Mouse (Mus musculus) midbrain, postnatal 0 days (tissue): ENCODE measurements at regions not wholly inside any gene's neighbourhood (a gene's known extent, or its start where the extent isn't known, plus 50 kb on each side); places are given as distances from the start of the nearest gene placed in this dataset.

Source experiments
- ATAC-seq: fragments of 200-750 bp; cut with Nextera tagmentation; 2 replicates; pipeline ENCODE4 v1.8.0; 2017; ENCODE audit warnings: moderate number of reproducible peaks, mild to moderate bottlenecking, moderate TSS enrichment, moderate library complexity; ENCODE audit not compliant: low FRiP score
- DNase-seq: peaks from one replicate; pipeline ENCODE4 v3.0.0-alpha.2; 2015; ENCODE audit warnings: low spot score
- H3K27ac ChIP-seq: fragments of 300-500 bp; sonication (generic); 2 replicates; pipeline ENCODE4 v1.5.1; 2014; ENCODE audit warnings: low read depth, mild to moderate bottlenecking, low read length, mixed read lengths
- H3K27me3 ChIP-seq: fragments of 300-500 bp; sonication (generic); 2 replicates; pipeline ENCODE4 v1.6.1; 2014; ENCODE audit warnings: low read length, control low read depth, mixed read lengths; ENCODE audit not compliant: insufficient read depth
- H3K36me3 ChIP-seq: fragments of 300-500 bp; sonication (generic); 2 replicates; pipeline ENCODE4 v1.6.1; 2014; ENCODE audit warnings: low read length, control low read depth, mixed read lengths; ENCODE audit not compliant: insufficient read depth
- H3K4me1 ChIP-seq: fragments of 300-500 bp; sonication (generic); 2 replicates; pipeline ENCODE4 v1.6.1; 2014; ENCODE audit warnings: mild to moderate bottlenecking, control low read depth, antibody characterized with exemption, low read length, mixed read lengths; ENCODE audit not compliant: insufficient read depth
- H3K4me2 ChIP-seq: fragments of 300-500 bp; sonication (generic); 2 replicates; pipeline ENCODE4 v1.6.1; 2014; ENCODE audit warnings: low read depth, mild to moderate bottlenecking, low read length, mixed read lengths; ENCODE audit not compliant: poor library complexity, severe bottlenecking
- H3K4me3 ChIP-seq: fragments of 300-500 bp; sonication (generic); 2 replicates; pipeline ENCODE4 v1.5.1; 2014; ENCODE audit warnings: low read depth, mild to moderate bottlenecking, low read length, moderate library complexity
- H3K9ac ChIP-seq: fragments of 300-500 bp; sonication (generic); replicated peaks from 2 replicates; pipeline ENCODE4 v1.6.1; 2014; ENCODE audit warnings: mild to moderate bottlenecking, low read length, moderate library complexity, mixed read lengths; ENCODE audit not compliant: poor library complexity, severe bottlenecking
- H3K9me3 ChIP-seq: fragments of 300-500 bp; sonication (generic); 2 replicates; pipeline ENCODE4 v1.6.1; 2016; ENCODE audit warnings: low read length, control low read depth
- CTCF ChIP-seq: IDR thresholded peaks from 2 replicates; pipeline ENCODE4 v1.5.1; 2016; ENCODE audit warnings: antibody characterized with exemption, mild to moderate bottlenecking
- WGBS: fragments of 180-500 bp; shearing (Covaris S2); extraction: QIAGEN DNeasy Blood & Tissue Kit; methylation state at CpG from one replicate; pipeline ENCODE4 v1.1.7; 2014; 5-methylcytosine and 5-hydroxymethylcytosine counted together

GRCm38 (mm10) chr8:7973791-7974190 lies 687.3 kb downstream of the Efnb2 start:
- Histone ChIP-seq H3K9ac (no peak overlapping the region), H3K4me2 (no peak overlapping the region), H3K27me3 (no peaks in the 10 kb centered on the region), H3K9me3 (no peaks in the 10 kb centered on the region), H3K4me3 (no peak overlapping the region), H3K27ac (no peak overlapping the region), H3K4me1 (no peaks in the 10 kb centered on the region), H3K36me3 (no peaks in the 10 kb centered on the region)
- no peak for TF ChIP-seq CTCF
- WGBS, result 96% methylated on average over 4 of the region's 4 CpGs
- no peak for ATAC-seq
- DNase-seq, result no peak

GRCm38 (mm10) chr8:7964276-7964675 lies 696.8 kb downstream of the Efnb2 start:
- WGBS, result 82% methylated on average over 2 of the region's 2 CpGs
- no peak for ATAC-seq
- H3K36me3 ChIP-seq, result no peaks in the 10 kb centered on the region
- no peak overlapping the region for H3K4me2 ChIP-seq
- no peak overlapping the region for H3K9ac ChIP-seq
- no peak for TF ChIP-seq CTCF
- no peak overlapping the region for H3K27ac ChIP-seq
- DNase-seq, result no peak
- H3K9me3 ChIP-seq, result no peaks in the 10 kb centered on the region
- H3K4me1 ChIP-seq, result no peaks in the 10 kb centered on the region
- no peaks in the 10 kb centered on the region for H3K27me3 ChIP-seq
- H3K4me3 ChIP-seq, result no peak overlapping the region

- H3K9ac ChIP-seq, result no peak overlapping the region
- H3K27ac ChIP-seq, result no peak overlapping the region
- H3K4me2 ChIP-seq, result no peak overlapping the region
- H3K4me3 ChIP-seq, result no peak overlapping the region
- H3K4me1 ChIP-seq, result no peaks in the 10 kb centered on the region
- DNase-seq, result no peak
- no peak for TF ChIP-seq CTCF
- no peak for ATAC-seq
- no peaks in the 10 kb centered on the region for H3K27me3 ChIP-seq
- no peaks in the 10 kb centered on the region for H3K9me3 ChIP-seq
- no peaks in the 10 kb centered on the region for H3K36me3 ChIP-seq
These were observed 704.3 kb downstream of the Efnb2 start for GRCm38 (mm10) chr8:7956745-7957144.

- WGBS, result 83% methylated on average over 3 of the region's 3 CpGs
- Histone ChIP-seq H3K4me3 (no peak overlapping the region), H3K27me3 (no peaks in the 10 kb centered on the region), H3K4me1 (no peaks in the 10 kb centered on the region), H3K9ac (no peak overlapping the region), H3K27ac (no peak overlapping the region), H3K4me2 (no peak overlapping the region), H3K36me3 (no peaks in the 10 kb centered on the region), H3K9me3 (no peaks in the 10 kb centered on the region)
- DNase-seq (no peak), ATAC-seq (no peak)
- no peak for TF ChIP-seq CTCF
These were observed 706.2 kb downstream of the Efnb2 start for GRCm38 (mm10) chr8:7954851-7955250.

GRCm38 (mm10) chr8:7945966-7946775 lies 714.9 kb downstream of the Efnb2 start:
- TF ChIP-seq CTCF, result no peak
- 0 out of 2 replicates have a peak, but pooled peaks cover 3% of the 10 kb centered on the region for H3K4me1 ChIP-seq
- WGBS, result 49% methylated on average over 10 of the region's 10 CpGs
- H3K27me3 ChIP-seq, result no peaks in the 10 kb centered on the region
- no peak overlapping the region for H3K4me2 ChIP-seq
- no peaks in the 10 kb centered on the region for H3K9me3 ChIP-seq
- H3K36me3 ChIP-seq, result no peaks in the 10 kb centered on the region
- no peak overlapping the region for H3K27ac ChIP-seq
- DNase-seq, result peak; percentile 69
- ATAC-seq, result no peak; the same call in 1 of the 2 replicates
- H3K9ac ChIP-seq, result no peak overlapping the region
- H3K4me3 ChIP-seq, result no peak overlapping the region

GRCm38 (mm10) chr8:7936596-7936995 lies 724.4 kb downstream of the Efnb2 start:
- H3K36me3 ChIP-seq, result no peaks in the 10 kb centered on the region
- H3K9ac ChIP-seq, result no peak overlapping the region
- WGBS, result 92% methylated on average over 2 of the region's 2 CpGs
- H3K27me3 ChIP-seq, result no peaks in the 10 kb centered on the region
- no peak for TF ChIP-seq CTCF
- no peak overlapping the region for H3K4me2 ChIP-seq
- H3K27ac ChIP-seq, result no peak overlapping the region
- no peaks in the 10 kb centered on the region for H3K4me1 ChIP-seq
- no peaks in the 10 kb centered on the region for H3K9me3 ChIP-seq
- no peak overlapping the region for H3K4me3 ChIP-seq
- ATAC-seq (no peak), DNase-seq (no peak)
